Mouse (Mus musculus) small intestine, adult 2 months (tissue): ENCODE data around the gene Theg. TPM values are rescaled to one million over a fixed set of nuclear protein-coding genes. Genes with fewer than 3 reads are reported as not detected.

Experiments used
- H3K27ac ChIP-seq: fragments of 200-500 bp; 2 replicates; pipeline ENCODE4 v1.5.1; 2012; ENCODE audit warnings: low read depth, low read length, control low read depth, inconsistent platforms; ENCODE audit not compliant: insufficient read depth
- H3K27me3 ChIP-seq: fragments of 200-500 bp; 2 replicates; pipeline ENCODE4 v1.6.1; 2012; ENCODE audit warnings: mild to moderate bottlenecking, moderate library complexity, low read length, inconsistent platforms; ENCODE audit not compliant: control insufficient read depth, insufficient read depth
- H3K36me3 ChIP-seq: fragments of 200-500 bp; 2 replicates; pipeline ENCODE4 v1.6.1; 2012; ENCODE audit warnings: mild to moderate bottlenecking, low read length, control low read depth, inconsistent platforms; ENCODE audit not compliant: control insufficient read depth, insufficient read depth
- H3K4me1 ChIP-seq: fragments of 200-500 bp; 2 replicates; pipeline ENCODE4 v1.6.1; 2012; ENCODE audit warnings: low read length, inconsistent platforms, mixed read lengths; ENCODE audit not compliant: control insufficient read depth, insufficient read depth, insufficient read length
- H3K4me3 ChIP-seq: fragments of 200-500 bp; 2 replicates; pipeline ENCODE4 v1.5.1; 2012; ENCODE audit warnings: low read depth, mild to moderate bottlenecking, control low read depth, inconsistent platforms, low read length, moderate library complexity
- CTCF ChIP-seq: fragments of 200-500 bp; IDR thresholded peaks from 2 replicates; pipeline ENCODE4 v1.5.1; 2012; ENCODE audit warnings: low read depth, mild to moderate bottlenecking, control low read depth, inconsistent platforms, low read length, moderate library complexity, mixed read lengths; ENCODE audit not compliant: insufficient replicate concordance, insufficient read length; ENCODE audit errors: extremely low read depth
- POLR2A ChIP-seq: fragments of 200-500 bp; IDR thresholded peaks from 2 replicates; pipeline ENCODE4 v1.6.1; 2012; ENCODE audit warnings: low read depth, mild to moderate bottlenecking, control low read depth, inconsistent platforms, low read length, moderate library complexity
- WGBS: fragments of 180-500 bp; shearing (Covaris S2); methylation state at CpG from one replicate; pipeline ENCODE4 v1.1.7; 2018; 5-methylcytosine and 5-hydroxymethylcytosine counted together
- polyA plus RNA-seq: library from polyadenylated mRNA; depleted of rRNA; stranded (reverse); fragments of >200 nt; gene quantifications from 2 replicates; pipeline ENCODE4 v1.2.3, GENCODE M21; 2012; rRNA removed

Gene Theg
- not detected in 2 replicates for polyA plus RNA-seq

- TF ChIP-seq POLR2A (no peak), CTCF (no peak)
- Histone ChIP-seq H3K36me3 (no peaks in the 10 kb centered on the region), H3K27me3 (no peaks in the 10 kb centered on the region), H3K27ac (no peak within 1 kb of the TSS), H3K4me3 (no peak within 1 kb of the TSS), H3K4me1 (no peaks in the 10 kb centered on the region; the same call in 1 of the 2 replicates)
- 73% methylated on average over 5 of the region's 5 CpGs for WGBS
Observed at GRCm38 (mm10) chr10:79587061-79587751, at the start of gene Theg. Gene Theg (minus strand): TSS chr10:79587331.

GRCm38 (mm10) chr10:79636287-79636686 lies 49.2 kb upstream of the Theg start:
- Histone ChIP-seq H3K36me3 (no peaks in the 10 kb centered on the region), H3K27me3 (peaks cover 30% of the 10 kb centered on the region), H3K4me3 (no peak overlapping the region), H3K4me1 (no peaks in the 10 kb centered on the region), H3K27ac (no peak overlapping the region)
- 79% methylated on average over 8 of the region's 8 CpGs for WGBS
- no peak for TF ChIP-seq CTCF
- TF ChIP-seq POLR2A = no peak

GRCm38 (mm10) chr10:79633006-79633777 lies 46.1 kb upstream of the Theg start:
- no peaks in the 10 kb centered on the region for H3K4me1 ChIP-seq
- 75% methylated on average over 17 of the region's 17 CpGs for WGBS
- TF ChIP-seq CTCF = no peak
- no peak for TF ChIP-seq POLR2A
- H3K36me3 ChIP-seq = no peaks in the 10 kb centered on the region
- H3K27ac ChIP-seq = no peak overlapping the region
- peaks cover 14% of the 10 kb centered on the region for H3K27me3 ChIP-seq
- H3K4me3 ChIP-seq = no peak overlapping the region

GRCm38 (mm10) chr10:79631432-79631831 lies 44.3 kb upstream of the Theg start:
- Histone ChIP-seq H3K27me3 (no peaks in the 10 kb centered on the region), H3K27ac (no peak overlapping the region), H3K36me3 (no peaks in the 10 kb centered on the region), H3K4me3 (no peak overlapping the region), H3K4me1 (no peaks in the 10 kb centered on the region)
- TF ChIP-seq CTCF = no peak
- no peak for TF ChIP-seq POLR2A
- 71% methylated on average over 4 of the region's 4 CpGs for WGBS

GRCm38 (mm10) chr10:79628377-79628776 lies 41.2 kb upstream of the Theg start:
- no peaks in the 10 kb centered on the region for H3K36me3 ChIP-seq
- no peak overlapping the region for H3K4me3 ChIP-seq
- WGBS = 83% methylated on average over 5 of the region's 5 CpGs
- H3K27ac ChIP-seq = no peak overlapping the region
- no peaks in the 10 kb centered on the region for H3K4me1 ChIP-seq
- TF ChIP-seq POLR2A = no peak
- TF ChIP-seq CTCF = no peak
- no peaks in the 10 kb centered on the region for H3K27me3 ChIP-seq

- no peaks in the 10 kb centered on the region for H3K27me3 ChIP-seq
- H3K27ac ChIP-seq = no peak overlapping the region
- no peak overlapping the region for H3K4me3 ChIP-seq
- 76% methylated on average over 10 of the region's 10 CpGs for WGBS
- TF ChIP-seq CTCF = no peak
- no peak for TF ChIP-seq POLR2A
- H3K36me3 ChIP-seq = no peaks in the 10 kb centered on the region
- H3K4me1 ChIP-seq = no peaks in the 10 kb centered on the region
Observed at GRCm38 (mm10) chr10:79626156-79626555, 39.0 kb upstream of the Theg start.

GRCm38 (mm10) chr10:79625398-79625797 lies 38.3 kb upstream of the Theg start:
- no peak for TF ChIP-seq POLR2A
- TF ChIP-seq CTCF = no peak
- Histone ChIP-seq H3K36me3 (no peaks in the 10 kb centered on the region), H3K4me1 (no peaks in the 10 kb centered on the region), H3K27me3 (no peaks in the 10 kb centered on the region), H3K27ac (no peak overlapping the region), H3K4me3 (no peak overlapping the region)
- 72% methylated on average over 9 of the region's 9 CpGs for WGBS
